Mouse (Mus musculus) embryonic fibroblast, embryonic 13.5 days (primary cell): ENCODE data around the gene Gnl1.

Experiments
- CTCF ChIP-seq: IDR thresholded peaks from 2 replicates; pipeline ENCODE4 v1.5.1; 2011; ENCODE audit warnings: mild to moderate bottlenecking, control low read depth, low read length, moderate library complexity, borderline replicate concordance; ENCODE audit not compliant: insufficient read depth
- POLR2A ChIP-seq: IDR thresholded peaks from 2 replicates; pipeline ENCODE4 v1.6.1; 2011; ENCODE audit warnings: low read depth, mild to moderate bottlenecking, control low read depth, low read length, moderate library complexity

DNA sequence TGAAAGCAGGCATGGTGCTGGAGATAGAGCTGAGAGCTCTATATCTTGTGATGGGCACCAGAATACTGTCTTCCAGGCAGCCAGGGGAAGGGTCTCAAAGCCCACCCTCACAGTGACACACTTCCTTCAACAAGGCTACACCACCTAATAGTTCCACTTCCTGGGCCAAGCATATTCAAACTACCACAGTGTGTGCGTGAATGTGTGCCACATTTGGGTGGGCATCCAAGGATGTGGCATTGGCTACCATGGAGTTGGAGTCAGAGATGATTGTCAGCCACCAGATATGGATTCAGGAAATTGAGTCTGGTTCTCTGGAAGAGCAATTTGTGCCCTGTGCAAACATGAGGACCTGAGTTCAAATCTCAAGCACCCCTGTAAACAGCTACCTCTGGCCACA lies 41.7 kb downstream of the Gnl1 start:
- TF ChIP-seq CTCF (no peak), POLR2A (no peak)
